Mouse (Mus musculus) left cerebral cortex, postnatal 10 days (tissue): ENCODE results near the gene Acot6. TPM values are rescaled to one million over a fixed set of nuclear protein-coding genes. Genes with fewer than 3 reads are reported as not detected.
A peak's percentile ranks its signal among the peaks of the same experiment; 100 is the strongest.

Experiments
- DNase-seq, 2 experiments: peaks; one replicate each; pipeline ENCODE4 v3.0.0; 2021 to 2022; ENCODE audit warnings: low spot score in 2 of 2, mixed read lengths in 1 of 2; ENCODE audit errors: extremely low spot score in 1 of 2
- intact Hi-C: fragments of 180-260 bp; cut with DNase I; formaldehyde crosslinking; loops from one replicate; pipeline ENCODE4 v1.15.1; 2025
- total RNA-seq, 2 experiments: library from RNA; stranded (reverse); gene quantifications; 2 replicates each; pipeline ENCODE4 v1.2.3; 2021

Acot6 gene
- total RNA-seq, 2 experiments from 2014 or later, result 3.2 to 3.3 TPM

DNA sequence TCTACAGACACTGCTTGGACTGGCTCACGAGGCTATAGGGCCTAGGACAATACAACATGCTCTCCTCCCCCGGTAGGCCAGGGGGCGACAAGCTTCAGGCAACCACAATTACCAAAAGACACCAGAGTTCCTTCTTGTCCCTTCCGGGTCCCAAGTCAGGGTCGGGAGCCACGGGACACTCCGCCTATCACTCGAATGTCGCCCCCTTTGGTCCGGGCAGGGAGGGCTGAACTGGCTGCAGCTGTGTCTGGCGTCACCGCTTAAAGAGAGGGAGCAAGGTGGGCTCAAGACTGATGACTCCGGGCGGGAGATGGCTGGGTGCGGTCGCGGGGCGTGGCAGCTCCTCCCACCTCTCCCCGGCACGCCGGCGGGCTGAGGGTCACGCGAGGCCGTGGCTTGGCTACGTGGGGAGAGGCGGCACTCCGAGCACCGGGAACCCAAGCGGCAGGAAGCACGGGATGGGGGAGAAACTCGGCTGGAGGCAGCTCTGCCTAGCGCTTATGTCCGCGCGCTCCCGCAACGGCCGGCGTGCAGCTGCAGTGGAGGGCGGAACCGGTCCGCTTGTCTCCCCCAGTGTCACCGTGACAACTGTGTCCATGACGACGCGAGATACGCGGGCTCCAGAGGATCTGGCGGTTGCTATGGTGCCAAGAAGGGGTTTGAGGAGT, 47.6 kb downstream of the Acot6 start, which contains the start of gene Pnma1:
Pnma1 (minus strand) TSS at position 536 of the 668 bp plus-strand sequence.
- peak; percentile 85 to 91 for DNase-seq
- intact Hi-C loops, result no loop called here

DNA sequence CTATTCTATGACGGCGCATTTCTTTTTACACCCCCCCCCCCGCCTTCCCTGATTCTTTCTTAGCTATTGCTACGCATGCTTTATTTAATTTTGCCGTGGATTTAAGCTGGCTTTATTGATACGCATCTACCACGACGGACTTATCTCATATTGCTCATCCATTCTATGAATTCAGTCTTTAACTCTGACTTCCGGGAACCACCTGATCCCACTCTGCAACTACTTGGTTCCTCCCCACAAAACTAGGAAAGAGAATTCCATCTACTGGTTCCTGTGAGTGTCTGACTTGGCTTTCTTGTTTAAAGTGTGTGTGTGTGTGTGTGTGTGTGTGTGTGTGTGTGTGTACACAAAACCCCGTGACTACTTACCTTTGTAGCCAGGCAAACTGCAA, 48.2 kb downstream of the Acot6 start:
- DNase-seq, result no peak
- intact Hi-C loops, result no loop called here

DNA sequence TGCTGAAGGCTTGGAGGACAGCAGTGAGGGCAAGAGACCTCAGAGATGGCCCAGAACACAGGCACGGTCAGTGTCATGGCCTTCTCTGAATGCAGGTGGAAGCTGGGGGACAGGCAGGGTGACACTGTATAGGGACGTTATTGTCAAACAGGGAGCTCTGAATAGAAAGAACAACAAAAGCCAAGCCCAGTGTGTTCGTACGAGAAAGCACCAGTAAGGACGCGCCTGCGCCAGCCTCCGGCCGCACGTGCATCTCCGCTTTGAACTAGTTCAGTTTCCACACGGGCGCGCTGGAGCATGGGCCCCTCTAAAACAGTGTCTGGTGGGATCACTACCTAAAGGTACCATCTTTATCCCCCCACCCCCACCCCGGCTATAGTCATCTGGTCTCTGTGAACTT, 49.5 kb downstream of the Acot6 start:
- intact Hi-C loops, result no loop called here
- no peak for DNase-seq

DNA sequence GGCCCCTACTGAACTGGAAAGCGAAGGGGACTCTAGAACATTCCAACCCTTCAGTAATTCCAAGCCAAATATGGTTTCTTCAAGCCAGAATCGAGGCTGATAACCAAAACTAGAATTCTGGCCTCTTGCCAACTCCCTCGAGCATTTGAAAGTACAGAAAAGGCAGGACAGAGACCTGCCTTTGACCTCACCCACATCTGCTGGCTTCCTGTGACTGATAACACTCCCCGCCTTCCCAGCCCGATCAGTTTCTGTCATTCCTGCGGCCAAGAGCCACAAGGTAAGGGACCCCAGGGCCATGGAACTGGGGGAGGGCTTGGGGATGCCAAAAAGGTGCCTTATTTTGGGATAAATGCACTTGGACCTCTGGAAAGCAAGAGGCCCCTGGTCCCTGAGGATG, 50.5 kb downstream of the Acot6 start:
- intact Hi-C loops, result no loop called here
- peak in 1 of 2 experiments; percentile 33 for DNase-seq

DNA sequence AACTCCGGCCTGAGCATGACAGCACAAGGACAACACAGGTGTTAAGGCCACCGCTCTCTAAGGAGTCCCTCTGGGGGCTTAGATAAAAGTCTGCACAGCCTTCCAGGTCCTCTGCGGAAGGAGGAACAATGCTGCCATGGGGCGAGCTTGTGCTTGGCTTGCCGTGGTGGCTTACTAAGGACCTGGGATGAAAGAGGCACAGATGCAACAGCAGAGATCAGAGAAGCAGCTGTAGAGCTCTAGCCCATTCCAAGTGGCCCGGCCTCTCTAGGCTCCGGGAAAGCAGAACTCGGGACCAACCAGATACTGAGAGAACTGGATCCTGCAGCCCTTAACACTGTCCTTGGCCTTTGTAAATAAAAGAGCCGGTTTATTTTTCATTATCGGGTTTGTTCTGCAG, 51.5 kb downstream of the Acot6 start:
- intact Hi-C loops, result no loop called here
- DNase-seq, result no peak

DNA sequence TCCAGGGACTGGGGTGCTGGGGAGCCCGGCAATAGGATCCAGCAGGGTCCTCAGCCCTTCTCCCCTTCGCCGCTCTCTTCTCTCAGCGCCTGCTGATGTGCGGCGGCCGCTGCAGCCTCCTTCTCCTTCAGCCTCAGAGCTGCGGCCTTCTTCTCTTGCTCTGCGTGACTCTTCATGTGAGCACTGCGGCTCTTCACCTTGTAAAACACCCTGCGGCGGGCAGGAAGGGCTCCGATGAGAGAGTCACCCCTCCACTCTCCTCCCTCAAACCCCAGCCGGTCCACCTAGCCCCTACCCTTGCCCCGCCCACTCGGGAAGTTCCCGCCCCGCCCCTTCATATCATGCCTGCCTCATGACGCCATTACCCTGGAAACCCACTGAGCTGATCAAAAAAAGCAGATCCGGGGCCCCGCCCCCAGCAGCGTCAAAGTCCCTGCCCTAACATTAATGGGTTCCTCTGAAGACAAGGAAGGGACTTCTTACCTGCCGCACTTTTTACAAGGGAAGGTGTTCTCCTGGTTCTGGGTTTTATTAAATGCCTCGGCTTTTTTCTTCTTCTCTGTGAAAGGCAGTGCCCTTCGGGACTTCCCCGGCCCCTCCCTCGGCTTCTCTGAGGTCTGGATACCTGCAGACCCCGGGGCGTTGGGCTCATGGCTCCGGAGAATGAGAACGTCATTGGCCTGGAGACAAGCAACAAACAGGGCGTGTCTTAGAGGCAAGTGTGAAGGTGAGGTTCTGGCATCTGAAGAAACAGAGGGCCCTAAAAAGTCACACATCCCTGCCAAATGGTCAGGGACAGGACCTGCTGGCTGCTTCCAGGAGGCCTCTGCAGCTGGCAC, 52.1 kb downstream of the Acot6 start:
- peak in 1 of 2 experiments; percentile 30 for DNase-seq
- intact Hi-C loops, result no loop called here

DNA sequence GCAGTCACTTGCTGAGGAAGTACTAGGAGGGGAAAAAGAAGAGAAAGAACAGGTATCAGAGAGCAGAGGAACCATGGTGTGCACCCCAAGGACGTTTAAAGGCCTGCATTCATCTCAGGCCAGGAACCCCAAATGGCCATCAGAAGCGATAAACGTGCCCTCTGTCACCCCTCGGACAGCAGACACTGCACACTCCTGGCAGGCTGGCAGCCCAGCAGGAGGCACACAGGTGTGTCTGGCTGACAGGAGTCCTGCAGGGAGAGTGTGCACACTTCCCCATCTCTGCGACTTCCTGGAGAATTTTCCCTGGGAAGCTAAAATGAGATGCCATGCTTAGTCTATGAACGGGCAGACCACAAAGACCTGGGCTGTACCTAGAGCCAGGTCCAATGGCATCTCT, 53.0 kb downstream of the Acot6 start:
- intact Hi-C loops, result no loop called here
- no peak for DNase-seq

DNA sequence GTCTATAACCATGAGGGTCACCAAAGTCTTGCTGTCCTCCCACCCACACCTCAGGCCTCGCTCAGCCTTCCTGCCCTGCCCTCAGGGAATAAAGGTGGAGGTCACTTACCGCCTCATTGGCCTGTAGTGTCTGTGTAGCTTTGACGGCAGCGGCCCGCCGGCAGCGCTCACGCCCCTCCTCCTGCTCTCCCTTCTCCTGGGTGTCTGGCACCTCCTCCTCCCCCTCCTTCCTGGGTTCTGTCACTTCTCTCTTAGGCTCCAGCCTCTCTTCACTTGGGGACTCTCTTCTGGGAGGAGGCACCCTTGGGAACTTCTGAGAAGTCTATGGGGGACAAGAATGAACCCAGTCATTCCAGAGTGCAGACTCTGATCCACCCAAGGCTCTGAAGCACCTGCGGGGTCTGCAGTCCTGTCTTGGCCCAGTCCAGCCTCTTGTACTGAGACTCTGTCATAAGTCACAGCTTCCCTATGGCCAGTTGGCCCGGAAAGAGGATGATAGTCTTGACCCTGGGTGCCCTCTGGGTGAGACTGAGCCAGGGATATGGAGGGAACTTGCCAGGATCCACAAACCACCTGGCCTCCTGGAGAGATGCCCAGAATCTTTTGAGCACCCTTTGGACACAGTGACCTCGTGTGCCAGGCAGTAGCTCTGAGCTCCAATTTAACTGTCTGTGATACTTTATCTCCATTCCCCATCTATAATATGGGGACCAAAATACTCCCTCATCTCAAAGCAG, 54.5 kb downstream of the Acot6 start:
- peak in 1 of 2 experiments; percentile 24 for DNase-seq
- intact Hi-C loops, result no loop called here

DNA sequence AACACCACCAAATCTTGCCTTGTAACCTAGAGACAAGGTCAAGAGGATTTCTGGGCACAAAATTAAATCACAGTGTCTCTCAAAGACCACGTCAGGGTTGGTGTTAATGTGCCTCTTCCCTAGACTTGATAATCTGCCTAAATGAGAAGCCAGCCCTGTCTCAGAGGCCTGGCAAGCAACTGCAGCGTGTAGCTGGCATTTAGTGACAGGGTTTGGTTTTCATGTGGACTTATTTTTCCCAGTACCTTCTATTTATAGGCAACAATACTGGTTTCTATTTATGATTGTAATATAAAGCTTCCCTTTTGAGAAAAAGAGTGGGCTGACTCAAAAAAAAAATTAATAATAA, 55.0 kb downstream of the Acot6 start:
- no peak for DNase-seq
- intact Hi-C loops, result no loop called here

DNA sequence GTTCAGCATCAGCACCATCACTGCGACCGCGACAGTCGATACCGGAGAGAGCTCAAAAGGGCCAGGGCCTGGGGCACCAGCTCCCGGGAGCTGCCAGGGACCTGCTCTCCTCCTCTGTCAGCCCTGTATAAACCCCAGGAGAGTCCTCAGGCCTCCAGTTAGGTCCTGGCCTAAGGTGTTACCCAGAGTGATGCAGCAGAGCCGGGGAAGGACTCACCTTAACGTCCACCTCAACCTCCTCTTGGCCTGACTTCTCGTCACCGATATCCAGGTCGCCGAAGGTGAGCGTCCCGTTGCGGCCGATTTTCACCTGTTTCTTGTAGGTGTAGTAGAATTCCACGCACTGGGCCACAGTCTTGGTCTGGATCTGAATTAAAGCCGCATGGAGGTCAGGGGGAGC, 55.8 kb downstream of the Acot6 start:
- intact Hi-C loops, result no loop called here
- DNase-seq, result no peak

DNA sequence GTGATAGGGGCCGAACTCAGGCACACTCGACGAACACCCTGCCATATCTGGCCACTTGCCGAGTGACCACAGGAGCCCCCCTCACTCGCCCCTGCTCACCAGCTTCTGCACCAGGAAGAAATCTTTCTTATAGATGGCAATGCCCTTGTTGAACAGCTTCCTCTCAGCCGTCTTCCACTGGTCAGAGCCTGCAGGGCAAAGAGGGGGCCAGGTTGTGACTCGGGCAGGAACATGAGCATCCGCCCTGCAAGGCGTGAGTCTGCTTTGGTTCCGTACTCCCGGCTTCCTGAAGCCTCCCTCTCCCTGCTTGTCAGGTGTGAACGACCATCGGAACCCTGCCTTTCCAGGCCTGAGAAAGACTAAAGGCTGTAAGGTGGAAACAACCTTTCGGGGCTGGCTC, 57.7 kb downstream of the Acot6 start:
- no peak for DNase-seq
- intact Hi-C loops, result no loop called here

DNA sequence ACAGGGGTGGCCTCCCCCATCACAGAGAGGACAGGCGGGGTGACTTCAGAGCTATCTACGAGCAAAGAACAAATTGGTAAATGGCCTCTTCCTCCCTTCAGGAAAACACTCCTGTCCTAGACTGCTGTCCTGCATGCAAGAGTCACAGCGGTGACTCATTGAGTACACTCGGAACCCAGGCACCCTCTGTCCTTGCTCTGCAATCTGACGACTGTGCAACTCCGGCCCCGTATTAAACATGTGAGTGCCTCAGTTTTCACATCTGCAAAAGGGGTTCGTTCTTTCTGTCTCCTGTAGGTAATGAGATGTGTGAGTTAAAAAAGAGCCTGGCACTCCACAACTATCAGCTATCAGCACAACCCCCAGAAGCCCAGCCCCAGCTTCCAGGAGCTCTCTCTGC, 60.0 kb downstream of the Acot6 start:
- intact Hi-C loops, result loop anchor here (5.0 kb wide), 1 partner anchor 87 kb away; no protein-coding TSS in a partner anchor
- no peak for DNase-seq

Other genes with a start within 250 kb of the Acot6 start
- gene Numb, start 178.7 kb upstream of the Acot6 start, total RNA-seq, result 10 to 100 TPM; 30.6 to 32.3 TPM
- gene Riox1, start 150.0 kb upstream of the Acot6 start, total RNA-seq, result 10 to 100 TPM; 16.6 to 17.1 TPM
- gene Heatr4, start 115.8 kb upstream of the Acot6 start, total RNA-seq, result not detected
- 1 to 10 TPM; 7.6 to 7.7 TPM for gene Acot2, start 112.8 kb upstream of the Acot6 start, total RNA-seq
- 10 to 100 TPM; 18.6 to 20.2 TPM for gene Acot1, start 91.2 kb upstream of the Acot6 start, total RNA-seq
- gene Acot4, start 62.3 kb upstream of the Acot6 start, total RNA-seq, result 1 to 10 TPM; 2.3 to 3.0 TPM
- not detected for gene Gm49366, start 61.7 kb upstream of the Acot6 start, total RNA-seq
- gene Acot3, start 48.5 kb upstream of the Acot6 start, total RNA-seq, result 1 to 10 TPM; 1.2 to 1.4 TPM
- gene Acot5, start 31.3 kb upstream of the Acot6 start, total RNA-seq, result 1 to 10 TPM; 3.6 to 3.9 TPM
- gene Dnal1, start 13.7 kb downstream of the Acot6 start, total RNA-seq, result 100 to 1,000 TPM in 1 of 2 experiments, 10 to 100 TPM in 1; 99.1 to 107 TPM
- 1 to 10 TPM; 7.0 to 8.5 TPM for gene Pnma1, start 47.8 kb downstream of the Acot6 start, total RNA-seq
- gene Elmsan1, start 118.2 kb downstream of the Acot6 start, total RNA-seq, result 10 to 100 TPM; 12.3 to 13.5 TPM
- gene Ptgr2, start 184.6 kb downstream of the Acot6 start, total RNA-seq, result 10 to 100 TPM; 29.7 to 33.7 TPM
- 10 to 100 TPM; 35.0 to 36.5 TPM for gene Zfp410, start 216.2 kb downstream of the Acot6 start, total RNA-seq